Mouse (Mus musculus) CD8-positive naive resting alpha-beta T cell, adult 2 months (primary cell): ENCODE measurements around the gene Smarcd2.
A peak's percentile ranks its signal among the peaks of the same experiment; 100 is the strongest.
"Not testable (repeated sequence)": the region's sequence is repeated elsewhere in the genome, so short reads cannot be mapped to it uniquely, and the experiment has no call there.

Experiments used
- DNase-seq, 2 experiments: peaks; one replicate each; pipeline ENCODE4 v3.0.0; 2022; ENCODE audit warnings: low read depth in 2 of 2, low spot score in 2 of 2

Gene Smarcd2

GRCm38 (mm10) chr11:106249326-106249725 lies 23.4 kb downstream of the Smarcd2 start:
- DNase-seq, result no peak

GRCm38 (mm10) chr11:106246834-106247233 lies 25.9 kb downstream of the Smarcd2 start:
- peak in 1 of 2 experiments; percentile 38 for DNase-seq

GRCm38 (mm10) chr11:106233978-106234377 lies 38.8 kb downstream of the Smarcd2 start:
- not testable (repeated sequence) for DNase-seq

- DNase-seq, result no peak
These were observed 52.2 kb downstream of the Smarcd2 start for GRCm38 (mm10) chr11:106220603-106221002.

- peak; percentile 84 to 87 for DNase-seq
These were observed 55.9 kb downstream of the Smarcd2 start, which contains the start of gene Ddx42 for GRCm38 (mm10) chr11:106216730-106217490. TSS of gene Ddx42 (plus strand) at chr11:106216926.

GRCm38 (mm10) chr11:106215927-106216729 lies 56.6 kb downstream of the Smarcd2 start, which contains the start of gene Ccdc47:
TSS of gene Ccdc47 (minus strand) at chr11:106216344.
- peak; percentile 89 to 92 for DNase-seq

- no peak for DNase-seq
These were observed 57.3 kb downstream of the Smarcd2 start for GRCm38 (mm10) chr11:106215450-106215859.

- DNase-seq, result no peak
These were observed 57.9 kb downstream of the Smarcd2 start for GRCm38 (mm10) chr11:106214856-106215255.
